Mouse (Mus musculus) right cerebral cortex, adult 18-20 months (tissue): Measurements from ENCODE around the gene Samd4b.
A peak's percentile ranks its signal among the peaks of the same experiment; 100 is the strongest.

Experiments
- DNase-seq: peaks from one replicate; pipeline ENCODE4 v3.0.0; 2022; ENCODE audit warnings: mixed read lengths

Samd4b gene

DNA sequence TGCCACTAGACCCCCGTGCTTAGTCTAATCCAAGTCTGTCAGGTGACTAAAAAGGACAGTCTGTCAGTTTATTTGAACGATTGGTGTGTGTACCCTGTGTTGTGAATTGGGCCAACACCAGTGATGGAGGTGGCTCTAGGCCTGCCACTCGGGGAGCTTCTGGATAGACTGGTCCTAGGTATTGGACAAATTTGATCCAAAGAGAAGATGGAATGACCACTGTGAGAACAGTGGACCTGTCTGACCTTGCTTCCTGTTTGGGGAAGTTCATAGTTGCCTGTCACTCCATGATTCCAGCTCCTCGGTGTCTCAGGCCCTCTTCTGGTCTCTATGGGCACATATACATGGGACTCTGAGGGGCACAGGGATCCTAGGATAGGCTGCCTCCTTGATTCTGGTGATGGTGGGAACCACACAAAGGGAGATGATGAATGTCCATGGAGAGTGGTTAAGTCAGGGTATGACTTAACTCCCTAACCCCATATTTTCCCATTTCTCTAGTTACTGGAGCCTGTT, 246.2 kb downstream of the Samd4b start:
- DNase-seq, result no peak

DNA sequence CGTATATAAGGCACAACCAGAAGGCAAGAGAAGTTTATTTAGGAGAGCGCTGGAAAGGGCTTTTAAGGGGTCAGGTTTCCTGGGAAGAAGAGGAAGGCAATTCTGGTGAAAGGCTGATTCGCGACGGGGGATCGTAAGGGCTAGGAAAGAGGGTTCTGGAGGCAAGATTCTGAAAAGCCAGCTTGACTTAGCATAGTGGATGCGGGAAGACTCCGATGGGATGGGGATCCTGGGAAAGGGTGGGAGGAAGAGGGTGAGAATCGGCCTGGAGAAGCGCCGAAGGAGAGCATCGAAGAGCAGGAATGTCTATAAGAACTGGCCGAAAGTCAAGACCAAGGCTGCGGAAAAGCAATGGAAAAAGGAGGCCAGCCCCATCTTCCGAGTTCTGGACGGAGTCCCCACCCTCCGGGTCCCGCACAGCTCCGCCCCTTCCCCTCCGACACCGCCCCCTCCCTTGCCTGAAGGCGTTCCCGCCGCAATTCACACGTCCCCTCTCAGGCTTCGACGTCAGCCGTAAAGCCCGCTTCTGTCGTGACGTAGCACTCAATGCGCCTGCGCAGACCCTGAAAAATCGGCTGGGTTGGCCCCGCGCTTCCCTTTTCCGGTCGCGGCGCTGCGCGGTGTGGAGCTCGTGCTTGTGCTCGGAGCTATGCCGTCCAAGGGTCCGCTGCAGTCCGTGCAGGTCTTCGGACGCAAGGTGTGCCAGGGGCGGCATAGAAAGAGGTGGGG, 247.6 kb downstream of the Samd4b start, which contains the start of gene Rps16:
Rps16 (plus strand) TSS at position 498 of the 729 bp plus-strand sequence.
- peak; percentile 98 for DNase-seq
